Mouse (Mus musculus): ENCODE results near the gene Dedd. TPM values are rescaled to one million over a fixed set of nuclear protein-coding genes. Genes with fewer than 3 reads are reported as not detected.
A peak's percentile ranks its signal among the peaks of the same experiment; 100 is the strongest.

Dedd gene
- polyA plus RNA-seq, 2 experiments, result 15.3 to 18.9 TPM

DNA sequence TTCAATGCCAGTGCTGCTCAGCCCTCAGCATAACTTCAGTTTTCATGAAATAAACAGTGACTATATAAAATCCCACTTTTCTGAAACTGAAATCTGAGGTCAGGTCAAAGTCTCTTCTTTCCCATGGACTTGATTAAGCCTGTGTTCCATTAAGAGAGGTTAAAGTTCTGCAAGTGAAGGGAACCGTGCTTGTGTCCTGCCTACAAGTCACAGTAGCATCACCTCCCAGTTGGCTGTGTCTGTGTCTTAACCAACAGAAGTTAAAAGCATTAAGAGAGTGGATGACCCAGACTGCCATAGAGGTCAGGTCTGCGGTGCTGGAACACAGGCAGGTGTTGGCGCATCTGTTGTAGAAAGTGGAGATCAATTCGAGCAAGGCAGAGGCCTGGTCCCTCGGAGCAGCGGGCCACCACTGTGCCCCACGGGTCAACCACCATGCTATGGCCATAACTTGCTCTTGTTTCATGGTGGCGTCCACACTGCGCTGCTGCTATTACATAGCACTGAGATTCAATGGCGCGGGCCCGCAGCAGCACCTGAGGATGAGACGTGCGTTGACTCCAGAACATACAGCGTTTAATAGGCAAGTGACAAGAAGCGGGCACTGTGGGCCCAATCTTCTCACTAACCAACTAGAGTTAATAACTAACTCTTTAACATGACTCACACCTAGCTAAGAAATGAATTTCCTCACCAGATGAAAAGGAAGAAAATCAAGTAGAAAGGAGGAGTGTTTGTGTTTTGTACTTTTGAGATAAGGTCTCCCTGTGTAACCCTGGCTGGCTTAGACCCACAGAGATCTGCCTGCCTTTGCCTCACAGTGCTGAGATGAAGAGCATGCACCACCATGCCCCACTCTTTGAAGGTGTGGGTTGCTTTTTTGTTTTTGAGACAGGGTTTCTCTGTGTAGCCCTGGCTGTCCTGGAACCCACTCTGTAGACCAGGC, 13.6 kb downstream of the Dedd start:
- no peak for ATAC-seq (ENCODE audit: insufficient read depth)
- Histone ChIP-seq H3K36me3 (replicated peaks; ENCODE audit: control insufficient read depth, insufficient read depth, low read depth) (peaks cover 23% of the 10 kb centered on the region), H3K9ac (replicated peaks) (no peak overlapping the region), H3K4me2 (ENCODE audit: low read depth) (no peak overlapping the region), H3K27me3 (ENCODE audit: control insufficient read depth, insufficient read depth, low read length) (no peaks in the 10 kb centered on the region), H3K4me3 (ENCODE audit: insufficient read depth in 1 of 2, low read depth in 2 of 2, low read length in 2 of 2) (no peak overlapping the region), H3K27ac (no peak overlapping the region), H3K4me1 (replicated peaks; ENCODE audit: control insufficient read depth in 2 of 2, insufficient read depth in 2 of 2, low read length in 1 of 2) (peaks cover 0 to 6% of the 10 kb centered on the region in 2 experiments; a peak in 3 of 4 replicates), H3K9me3 (ENCODE audit: control insufficient read depth, low read length) (no peaks in the 10 kb centered on the region; the same call in 1 of the 2 replicates)
- DNase-seq (ENCODE audit: low read depth in 3 of 3, low spot score in 3 of 3), result no peak
- WGBS (ENCODE audit: insufficient replicate concordance), result 88% methylated on average over 16 of the region's 16 CpGs
- TF ChIP-seq EP300 (IDR thresholded peaks at IDR 0.05; ENCODE audit: low read depth) (no peak), CTCF (IDR thresholded peaks at IDR 0.05; ENCODE audit: low read depth) (no peak)

DNA sequence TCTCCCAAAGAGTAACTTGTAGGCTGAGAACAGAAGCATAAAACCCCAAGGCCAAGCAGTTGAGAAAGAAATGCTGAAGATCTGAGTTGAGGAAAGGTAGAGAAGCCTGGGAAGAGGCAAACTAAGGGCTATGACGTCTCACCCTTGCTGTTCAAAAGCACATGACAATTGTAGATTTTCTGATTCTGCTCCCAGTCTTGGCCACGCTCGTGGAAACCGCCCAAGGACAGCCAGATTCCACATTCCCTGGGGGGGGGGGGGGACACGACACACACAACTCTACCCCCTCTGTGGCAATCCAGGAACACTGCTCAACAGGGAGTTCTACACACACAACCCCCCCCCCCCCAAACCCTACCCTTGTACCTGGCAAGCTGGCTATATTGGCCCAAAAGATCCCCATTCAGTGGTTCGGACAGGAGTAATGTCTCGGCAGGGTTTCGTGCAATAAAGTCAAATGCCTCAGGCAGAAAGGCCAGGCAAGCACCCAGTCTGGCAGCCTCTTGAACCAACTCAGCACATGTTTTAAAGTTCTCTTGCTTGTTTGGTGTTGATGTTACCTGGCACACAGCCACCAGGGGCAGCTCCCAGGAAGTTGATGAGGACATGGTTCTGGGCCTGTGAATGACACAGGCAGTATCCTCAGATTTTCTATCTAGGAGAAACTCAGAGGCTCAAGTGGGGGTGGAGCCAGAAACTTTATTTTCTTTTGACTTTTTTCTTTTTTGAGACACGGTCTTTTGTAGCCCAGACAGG, 15.2 kb downstream of the Dedd start:
- no peak for TF ChIP-seq EP300 (IDR thresholded peaks at IDR 0.05; ENCODE audit: low read depth)
- TF ChIP-seq CTCF (IDR thresholded peaks at IDR 0.05; ENCODE audit: low read depth), result 0 out of 2 replicates have a peak, but pooled peaks have one; percentile 19
- Histone ChIP-seq H3K36me3 (replicated peaks; ENCODE audit: control insufficient read depth, insufficient read depth, low read depth) (peaks cover 11% of the 10 kb centered on the region), H3K27ac (no peak overlapping the region), H3K9me3 (ENCODE audit: control insufficient read depth, low read length) (no peaks in the 10 kb centered on the region; the same call in 1 of the 2 replicates), H3K9ac (replicated peaks) (no peak overlapping the region), H3K4me3 (ENCODE audit: insufficient read depth in 1 of 2, low read depth in 2 of 2, low read length in 2 of 2) (peak overlapping the region in 1 of 2 experiments; percentile 77; a peak in 1 of 4 replicates), H3K4me2 (ENCODE audit: low read depth) (peak overlapping the region; percentile 76), H3K4me1 (replicated peaks; ENCODE audit: control insufficient read depth in 2 of 2, insufficient read depth in 2 of 2, low read length in 1 of 2) (peaks cover 0 to 6% of the 10 kb centered on the region in 2 experiments; a peak in 3 of 4 replicates), H3K27me3 (ENCODE audit: control insufficient read depth, insufficient read depth, low read length) (no peaks in the 10 kb centered on the region)
- WGBS (ENCODE audit: insufficient replicate concordance), result 73% methylated on average over 9 of the region's 9 CpGs
- DNase-seq (ENCODE audit: low read depth in 3 of 3, low spot score in 3 of 3) (no peak), ATAC-seq (ENCODE audit: insufficient read depth) (no peak)

DNA sequence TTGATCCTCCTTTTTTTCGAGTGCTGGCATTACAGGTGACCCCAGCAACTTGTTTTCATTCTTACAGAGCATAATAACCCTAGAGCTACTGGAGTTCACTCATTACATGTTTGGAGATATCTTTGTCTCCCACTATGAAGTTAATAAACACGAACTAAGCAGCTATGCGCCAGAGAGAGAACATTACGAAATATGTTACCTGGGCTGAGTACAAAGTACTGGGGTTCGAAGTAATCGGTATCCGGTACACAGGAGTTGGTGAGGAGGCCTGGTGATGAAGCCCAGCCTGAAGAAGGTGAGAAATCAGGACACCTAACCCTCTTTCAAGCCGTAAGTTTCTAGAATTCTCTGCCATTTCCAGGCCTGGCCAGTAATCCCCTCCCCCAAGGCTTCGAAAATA, 15.8 kb downstream of the Dedd start:
- TF ChIP-seq CTCF (IDR thresholded peaks at IDR 0.05; ENCODE audit: low read depth) (no peak), EP300 (IDR thresholded peaks at IDR 0.05; ENCODE audit: low read depth) (no peak)
- DNase-seq (ENCODE audit: low read depth in 3 of 3, low spot score in 3 of 3), result no peak

DNA sequence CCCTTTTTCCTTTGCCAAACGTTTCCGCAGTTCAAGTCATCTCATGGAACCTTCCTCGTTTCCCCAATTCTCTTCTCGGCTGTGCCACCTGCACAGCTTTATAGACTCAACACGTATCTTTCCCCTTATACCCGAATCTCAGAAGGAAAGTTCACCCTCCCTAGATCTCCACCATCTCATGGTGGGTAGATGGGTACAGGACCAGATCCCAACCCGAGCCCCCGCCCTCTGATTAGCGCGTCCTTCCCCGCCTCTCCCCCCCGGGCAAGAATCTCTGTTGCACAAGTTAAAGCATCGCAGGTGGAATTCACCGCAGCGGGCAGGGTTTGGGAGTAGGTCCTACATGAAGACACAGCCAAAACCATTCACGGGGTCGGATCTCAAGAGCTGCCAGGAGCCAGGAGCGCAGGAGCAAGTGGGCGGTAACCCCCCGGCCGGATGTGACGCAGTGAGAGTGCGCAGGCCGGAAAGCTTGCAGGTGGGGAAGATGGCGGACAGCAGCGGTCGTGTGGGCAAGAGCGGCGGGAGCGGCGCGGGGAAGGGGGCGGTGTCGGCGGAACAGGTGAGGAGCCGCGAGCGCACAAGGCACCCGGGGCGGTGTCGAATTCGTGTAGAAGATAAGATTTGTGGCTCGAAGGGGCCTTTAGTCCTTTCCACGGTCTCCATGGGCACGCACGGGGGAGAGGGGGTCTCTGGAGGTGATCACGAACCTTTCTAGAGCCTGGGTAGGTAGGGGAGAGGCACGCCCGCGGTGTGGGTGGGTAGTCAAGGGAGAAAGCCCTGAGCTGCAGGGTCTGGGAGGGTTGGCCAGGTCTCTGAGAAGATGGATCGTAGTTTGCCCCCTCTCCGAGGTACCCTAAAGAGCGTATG, 16.5 kb downstream of the Dedd start, which contains the start of the genes Nit1 and Pfdn2:
TSS of gene Nit1 (minus strand) at position 422 of the 870 bp plus-strand sequence.
TSS of gene Pfdn2 (plus strand) at position 446 of the 870 bp plus-strand sequence.
- peaks cover 10% of the 10 kb centered on the region for H3K36me3 ChIP-seq (replicated peaks; ENCODE audit: control insufficient read depth, insufficient read depth, low read depth)
- H3K4me3 ChIP-seq (ENCODE audit: insufficient read depth in 1 of 2, low read depth in 2 of 2, low read length in 2 of 2), result peak within 1 kb of the TSS; percentile 77 to 82
- no peak for TF ChIP-seq EP300 (IDR thresholded peaks at IDR 0.05; ENCODE audit: low read depth)
- no peak for TF ChIP-seq CTCF (IDR thresholded peaks at IDR 0.05; ENCODE audit: low read depth)
- peak; percentile 76 to 84 (median 79) for DNase-seq (ENCODE audit: low read depth in 3 of 3, low spot score in 3 of 3)
- H3K4me2 ChIP-seq (ENCODE audit: low read depth), result peak within 1 kb of the TSS; percentile 76
- H3K9me3 ChIP-seq (ENCODE audit: control insufficient read depth, low read length), result no peaks in the 10 kb centered on the region; the same call in 1 of the 2 replicates
- H3K9ac ChIP-seq (replicated peaks), result peak within 1 kb of the TSS; percentile 76
- H3K4me1 ChIP-seq (replicated peaks; ENCODE audit: control insufficient read depth in 2 of 2, insufficient read depth in 2 of 2, low read length in 1 of 2), result peaks cover 0 to 6% of the 10 kb centered on the region in 2 experiments; a peak in 3 of 4 replicates
- peak within 1 kb of the TSS; percentile 32 for H3K27ac ChIP-seq
- no peaks in the 10 kb centered on the region for H3K27me3 ChIP-seq (ENCODE audit: control insufficient read depth, insufficient read depth, low read length)
- ATAC-seq (ENCODE audit: insufficient read depth), result peak; percentile 90
- 2% methylated on average over 53 of the region's 53 CpGs for WGBS (ENCODE audit: insufficient replicate concordance)

More for the DNA sequence above, 15.8 kb downstream of the Dedd start:
- Histone ChIP-seq H3K9ac (replicated peaks) (peak overlapping the region; percentile 76), H3K36me3 (replicated peaks; ENCODE audit: control insufficient read depth, insufficient read depth, low read depth) (peaks cover 10% of the 10 kb centered on the region), H3K4me1 (replicated peaks; ENCODE audit: control insufficient read depth in 2 of 2, insufficient read depth in 2 of 2, low read length in 1 of 2) (peaks cover 0 to 6% of the 10 kb centered on the region in 2 experiments; a peak in 3 of 4 replicates), H3K27me3 (ENCODE audit: control insufficient read depth, insufficient read depth, low read length) (no peaks in the 10 kb centered on the region), H3K27ac (no peak overlapping the region), H3K4me2 (ENCODE audit: low read depth) (peak overlapping the region; percentile 76), H3K4me3 (ENCODE audit: insufficient read depth in 1 of 2, low read depth in 2 of 2, low read length in 2 of 2) (peak overlapping the region; percentile 77 to 82), H3K9me3 (ENCODE audit: control insufficient read depth, low read length) (no peaks in the 10 kb centered on the region; the same call in 1 of the 2 replicates)
- whole genome bisulfite sequencing (ENCODE audit: insufficient replicate concordance), result 64% methylated on average over 9 of the region's 9 CpGs
- no peak for ATAC-seq (ENCODE audit: insufficient read depth)
